Mouse (Mus musculus) forebrain, embryonic 16.5 days (tissue): ENCODE data around the gene Adgrb3. TPM values are rescaled to one million over a fixed set of nuclear protein-coding genes. Genes with fewer than 3 reads are reported as not detected.
"Not testable (repeated sequence)": the region's sequence is repeated elsewhere in the genome, so short reads cannot be mapped to it uniquely, and the experiment has no call there.

Experiments
- ATAC-seq: fragments of 200-750 bp; cut with Nextera tagmentation; 2 replicates; pipeline ENCODE4 v1.8.0; 2017; ENCODE audit warnings: mild to moderate bottlenecking, moderate library complexity
- H3K27ac ChIP-seq: fragments of 300-500 bp; sonication (generic); 2 replicates; pipeline ENCODE4 v1.5.1; 2014; ENCODE audit warnings: low read length, control low read depth
- H3K27me3 ChIP-seq: fragments of 300-500 bp; sonication (generic); replicated peaks from 2 replicates; pipeline ENCODE4 v1.6.1; 2014; ENCODE audit warnings: low read length; ENCODE audit not compliant: control insufficient read depth, insufficient read depth
- H3K36me3 ChIP-seq: fragments of 300-500 bp; sonication (generic); 2 replicates; pipeline ENCODE4 v1.6.1; 2014; ENCODE audit not compliant: control insufficient read depth, insufficient read depth
- H3K4me1 ChIP-seq: fragments of 300-500 bp; sonication (generic); replicated peaks from 2 replicates; pipeline ENCODE4 v1.6.1; 2014; ENCODE audit warnings: low read length; ENCODE audit not compliant: control insufficient read depth, insufficient read depth
- H3K4me2 ChIP-seq: fragments of 300-500 bp; sonication (generic); 2 replicates; pipeline ENCODE4 v1.6.1; 2014; ENCODE audit warnings: mild to moderate bottlenecking, low read length, control low read depth
- H3K4me3 ChIP-seq: fragments of 300-500 bp; sonication (generic); replicated peaks from 2 replicates; pipeline ENCODE4 v1.5.1; 2014; ENCODE audit warnings: mild to moderate bottlenecking, low read length, control low read depth
- H3K9ac ChIP-seq: fragments of 300-500 bp; sonication (generic); replicated peaks from 2 replicates; pipeline ENCODE4 v1.6.1; 2014; ENCODE audit warnings: low read depth, low read length, control low read depth
- H3K9me3 ChIP-seq: fragments of 300-500 bp; sonication (generic); 2 replicates; pipeline ENCODE4 v1.6.1; 2016; ENCODE audit warnings: low read length; ENCODE audit not compliant: control insufficient read depth
- WGBS: fragments of 180-500 bp; shearing (Covaris S2); extraction: QIAGEN DNeasy Blood & Tissue Kit; methylation state at CpG from one replicate; pipeline ENCODE4 v1.1.7; 2014; 5-methylcytosine and 5-hydroxymethylcytosine counted together
- polyA plus RNA-seq: library from polyadenylated mRNA; unstranded; fragments of >200 nt; fragmentation: Nextera tagmentation; extraction: Ambion mirVana; gene quantifications from 2 replicates; pipeline ENCODE4 v1.2.1, GENCODE M21; 2015

The Adgrb3 gene
- polyA plus RNA-seq, 1 experiment from 2014 or later, result 61.3 TPM

DNA sequence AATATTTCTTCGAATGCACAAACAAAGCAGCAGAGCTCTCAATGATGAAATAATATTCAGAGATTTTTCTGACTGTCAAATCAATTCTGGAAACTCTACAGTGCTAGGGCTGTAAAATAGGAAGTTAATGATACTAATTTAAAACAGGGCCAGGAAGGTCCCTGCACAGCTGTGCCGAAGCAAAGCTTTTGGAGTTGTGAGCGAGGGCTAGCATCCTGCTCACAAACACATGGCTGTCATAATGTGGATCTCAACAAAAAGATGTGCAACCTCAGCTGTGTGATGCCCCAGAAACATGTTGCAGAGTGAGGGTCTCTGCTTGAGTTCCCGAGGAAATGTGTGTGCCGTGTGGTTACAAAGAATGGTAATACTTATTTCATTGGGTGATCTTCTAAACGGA, 772.3 kb downstream of the Adgrb3 start:
- Histone ChIP-seq H3K9ac (no peak overlapping the region), H3K4me2 (no peak overlapping the region), H3K27ac (no peak overlapping the region; the same call in 1 of the 2 replicates), H3K4me1 (peaks cover 6% of the 10 kb centered on the region), H3K27me3 (no peaks in the 10 kb centered on the region), H3K36me3 (no peaks in the 10 kb centered on the region), H3K4me3 (no peak overlapping the region), H3K9me3 (no peaks in the 10 kb centered on the region)
- peak; percentile 72 for ATAC-seq
- 68% methylated on average over 6 of the region's 6 CpGs for WGBS

GRCm38 (mm10) chr1:25042091-25042490, 787.4 kb downstream of the Adgrb3 start:
- Histone ChIP-seq H3K4me3 (no peak overlapping the region), H3K27me3 (no peaks in the 10 kb centered on the region), H3K9ac (no peak overlapping the region), H3K9me3 (no peaks in the 10 kb centered on the region), H3K27ac (no peak overlapping the region), H3K4me2 (no peak overlapping the region), H3K36me3 (no peaks in the 10 kb centered on the region), H3K4me1 (no peaks in the 10 kb centered on the region)
- no peak for ATAC-seq
- WGBS, result 76% methylated on average over 4 of the region's 4 CpGs

GRCm38 (mm10) chr1:25034161-25034560, 795.3 kb downstream of the Adgrb3 start:
- ATAC-seq, result 0 out of 2 replicates have a peak, but pooled peaks have one; percentile 43
- H3K27me3 ChIP-seq, result no peaks in the 10 kb centered on the region
- no peaks in the 10 kb centered on the region for H3K36me3 ChIP-seq
- peak overlapping the region; percentile 17; the same call in 1 of the 2 replicates for H3K4me2 ChIP-seq
- no peaks in the 10 kb centered on the region for H3K9me3 ChIP-seq
- WGBS, result 44% methylated on average over 10 of the region's 10 CpGs
- no peak overlapping the region for H3K27ac ChIP-seq
- no peak overlapping the region for H3K9ac ChIP-seq
- no peak overlapping the region for H3K4me3 ChIP-seq
- H3K4me1 ChIP-seq, result peaks cover 7% of the 10 kb centered on the region; the same call in 1 of the 2 replicates

- peaks cover 7% of the 10 kb centered on the region; the same call in 1 of the 2 replicates for H3K4me1 ChIP-seq
- H3K9ac ChIP-seq, result no peak overlapping the region
- peak; percentile 97 for ATAC-seq
- 38% methylated on average over 8 of the region's 8 CpGs for WGBS
- H3K4me3 ChIP-seq, result no peak overlapping the region; the same call in 1 of the 2 replicates
- no peaks in the 10 kb centered on the region for H3K9me3 ChIP-seq
- no peak overlapping the region for H3K27ac ChIP-seq
- no peaks in the 10 kb centered on the region for H3K27me3 ChIP-seq
- no peaks in the 10 kb centered on the region for H3K36me3 ChIP-seq
- peak overlapping the region; percentile 39 for H3K4me2 ChIP-seq
These were observed 796.1 kb downstream of the Adgrb3 start for GRCm38 (mm10) chr1:25033155-25034095.

DNA sequence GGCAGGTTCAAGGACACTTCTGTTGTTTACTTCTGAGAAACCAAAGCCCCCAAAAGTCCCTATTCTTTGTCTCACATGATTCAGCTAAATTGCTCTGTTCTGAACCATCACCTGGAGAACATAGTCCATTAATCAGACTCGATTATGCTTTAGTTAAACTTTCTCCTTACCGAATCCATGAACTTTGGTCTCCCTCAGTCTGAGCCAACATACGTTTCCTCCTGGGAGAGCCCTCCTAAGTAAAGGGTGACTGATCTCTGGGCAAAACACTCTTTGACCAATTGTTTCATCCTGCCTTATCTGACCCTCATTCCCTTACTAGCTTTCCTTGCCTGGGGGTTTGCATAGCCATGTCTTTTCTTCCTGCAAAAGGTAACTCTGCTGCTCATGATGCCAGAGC, 806.4 kb downstream of the Adgrb3 start:
- H3K9ac ChIP-seq, result no peak overlapping the region
- H3K4me2 ChIP-seq, result no peak overlapping the region
- H3K4me3 ChIP-seq, result no peak overlapping the region
- no peak overlapping the region for H3K27ac ChIP-seq
- WGBS, result 88% methylated on average over 3 of the region's 3 CpGs
- H3K4me1 ChIP-seq, result no peaks in the 10 kb centered on the region
- H3K36me3 ChIP-seq, result no peaks in the 10 kb centered on the region
- no peak for ATAC-seq
- H3K9me3 ChIP-seq, result no peaks in the 10 kb centered on the region
- no peaks in the 10 kb centered on the region for H3K27me3 ChIP-seq

DNA sequence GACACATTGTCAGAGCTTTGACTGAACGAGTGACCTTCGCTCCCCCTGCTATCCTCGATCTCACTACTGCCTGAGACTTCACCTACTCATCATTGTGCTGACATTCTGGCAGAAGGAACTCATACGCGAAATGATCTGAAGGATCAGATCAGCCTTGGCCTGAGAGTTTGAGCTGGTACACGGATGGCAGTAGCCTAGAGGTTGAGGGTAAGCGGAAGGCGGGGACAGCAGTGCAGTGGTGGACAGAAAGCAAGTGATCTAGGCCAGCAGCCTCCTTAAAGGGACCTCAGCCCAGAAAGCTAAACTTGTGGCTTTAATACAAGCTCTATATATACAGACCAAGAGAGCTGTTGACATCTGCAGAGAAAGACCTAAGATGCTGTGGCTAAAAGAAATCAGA, 811.7 kb downstream of the Adgrb3 start:
- H3K27me3 ChIP-seq, ATAC-seq, H3K4me3 ChIP-seq, H3K4me1 ChIP-seq, H3K27ac ChIP-seq, H3K4me2 ChIP-seq, H3K9me3 ChIP-seq, H3K9ac ChIP-seq, H3K36me3 ChIP-seq: not testable (repeated sequence)
- WGBS, result 90% methylated on average over 6 of the region's 8 CpGs
